Mouse (Mus musculus) embryonic facial prominence, embryonic 15.5 days (tissue): Measurements from ENCODE around the gene Supt4a. TPM values are rescaled to one million over a fixed set of nuclear protein-coding genes. Genes with fewer than 3 reads are reported as not detected.
A peak's percentile ranks its signal among the peaks of the same experiment; 100 is the strongest.

ENCODE experiments used
- ATAC-seq: fragments of 200-750 bp; cut with Nextera tagmentation; 2 replicates; pipeline ENCODE4 v1.8.0; 2017; ENCODE audit warnings: low read depth, moderate TSS enrichment; ENCODE audit not compliant: insufficient number of reproducible peaks, low FRiP score, low TSS enrichment
- H3K27ac ChIP-seq: fragments of 300-500 bp; sonication (generic); replicated peaks from 2 replicates; pipeline ENCODE4 v1.5.1; 2015; ENCODE audit warnings: mild to moderate bottlenecking, inconsistent platforms
- H3K27me3 ChIP-seq: fragments of 300-500 bp; sonication (generic); 2 replicates; pipeline ENCODE4 v1.6.1; 2015; ENCODE audit warnings: inconsistent platforms
- H3K36me3 ChIP-seq: fragments of 300-500 bp; sonication (generic); 2 replicates; pipeline ENCODE4 v1.6.1; 2015; ENCODE audit warnings: mild to moderate bottlenecking, inconsistent platforms
- H3K4me1 ChIP-seq: fragments of 300-500 bp; sonication (generic); 2 replicates; pipeline ENCODE4 v1.6.1; 2015; ENCODE audit warnings: inconsistent platforms
- H3K4me2 ChIP-seq: fragments of 300-500 bp; sonication (generic); replicated peaks from 2 replicates; pipeline ENCODE4 v1.6.1; 2015; ENCODE audit warnings: mild to moderate bottlenecking, inconsistent platforms
- H3K4me3 ChIP-seq: fragments of 300-500 bp; sonication (generic); replicated peaks from 2 replicates; pipeline ENCODE4 v1.5.1; 2015; ENCODE audit warnings: mild to moderate bottlenecking, inconsistent platforms
- H3K9ac ChIP-seq: fragments of 300-500 bp; sonication (generic); 2 replicates; pipeline ENCODE4 v1.6.1; 2015; ENCODE audit warnings: inconsistent platforms
- H3K9me3 ChIP-seq: fragments of 300-500 bp; sonication (generic); replicated peaks from 2 replicates; pipeline ENCODE4 v1.6.1; 2016; ENCODE audit warnings: inconsistent platforms
- WGBS: fragments of 180-500 bp; shearing (Covaris S2); methylation state at CpG from one replicate; pipeline ENCODE4 v1.1.7; 2015; 5-methylcytosine and 5-hydroxymethylcytosine counted together
- polyA plus RNA-seq: library from polyadenylated mRNA; unstranded; fragments of >200 nt; fragmentation: Nextera tagmentation; extraction: Ambion mirVana; gene quantifications from 2 replicates; pipeline ENCODE4 v1.2.1, GENCODE M21; 2015

The Supt4a gene
- polyA plus RNA-seq, 1 experiment from 2014 or later = 165 TPM

GRCm38 (mm10) chr11:87707570-87707969 lies 29.8 kb upstream of the Supt4a start:
- H3K9ac ChIP-seq = no peak overlapping the region
- H3K27me3 ChIP-seq = no peaks in the 10 kb centered on the region
- peaks cover 22% of the 10 kb centered on the region for H3K4me1 ChIP-seq
- H3K9me3 ChIP-seq = no peaks in the 10 kb centered on the region
- ATAC-seq = no peak
- no peak overlapping the region for H3K4me3 ChIP-seq
- no peaks in the 10 kb centered on the region for H3K36me3 ChIP-seq
- 46% methylated on average over 8 of the region's 8 CpGs for WGBS
- no peak overlapping the region for H3K4me2 ChIP-seq
- no peak overlapping the region for H3K27ac ChIP-seq

DNA sequence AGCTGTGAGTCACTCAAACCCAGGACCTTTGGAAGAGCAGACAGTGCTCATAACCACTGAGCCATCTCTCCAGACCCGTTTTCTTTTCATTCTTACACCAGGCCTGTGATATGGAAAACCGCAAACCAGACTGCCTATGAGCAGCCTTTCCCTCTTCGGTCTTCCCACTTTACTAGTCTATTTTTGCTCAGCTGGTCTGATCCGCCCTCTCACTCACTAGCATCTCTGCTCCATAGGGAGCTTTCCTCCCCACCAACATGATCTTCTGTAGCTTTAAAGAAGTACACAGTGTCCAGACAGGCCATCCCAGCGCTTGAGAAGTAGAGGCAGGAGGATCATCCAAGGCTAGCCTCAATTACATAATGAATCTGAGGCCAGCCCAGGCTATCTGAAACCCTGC lies 28.4 kb upstream of the Supt4a start:
- Histone ChIP-seq H3K36me3 (no peaks in the 10 kb centered on the region), H3K4me1 (peaks cover 22% of the 10 kb centered on the region), H3K9ac (no peak overlapping the region), H3K4me3 (no peak overlapping the region), H3K27me3 (no peaks in the 10 kb centered on the region), H3K27ac (peak overlapping the region; percentile 59; the same call in 1 of the 2 replicates), H3K4me2 (peak overlapping the region; percentile 50; the same call in 1 of the 2 replicates), H3K9me3 (no peaks in the 10 kb centered on the region)
- no peak for ATAC-seq
- 77% methylated on average over 5 of the region's 5 CpGs for WGBS

- H3K9ac ChIP-seq = no peak overlapping the region
- H3K4me1 ChIP-seq = peaks cover 22% of the 10 kb centered on the region
- peak; percentile 76 for ATAC-seq
- H3K4me3 ChIP-seq = peak overlapping the region; percentile 28
- 7% methylated on average over 21 of the region's 21 CpGs for WGBS
- peak overlapping the region; percentile 59 for H3K27ac ChIP-seq
- H3K27me3 ChIP-seq = no peaks in the 10 kb centered on the region
- no peaks in the 10 kb centered on the region for H3K36me3 ChIP-seq
- H3K4me2 ChIP-seq = peak overlapping the region; percentile 50
- H3K9me3 ChIP-seq = no peaks in the 10 kb centered on the region
Measured at GRCm38 (mm10) chr11:87709513-87710261, 27.7 kb upstream of the Supt4a start.

GRCm38 (mm10) chr11:87710262-87710615 lies 27.1 kb upstream of the Supt4a start:
- Histone ChIP-seq H3K9me3 (no peaks in the 10 kb centered on the region), H3K36me3 (no peaks in the 10 kb centered on the region), H3K4me3 (peak overlapping the region; percentile 28), H3K27ac (peak overlapping the region; percentile 59), H3K4me2 (peak overlapping the region; percentile 50), H3K9ac (no peak overlapping the region), H3K27me3 (no peaks in the 10 kb centered on the region), H3K4me1 (peaks cover 22% of the 10 kb centered on the region)
- ATAC-seq = 0 out of 2 replicates have a peak, but pooled peaks have one; percentile 29
- WGBS = 39% methylated on average over 7 of the region's 7 CpGs

DNA sequence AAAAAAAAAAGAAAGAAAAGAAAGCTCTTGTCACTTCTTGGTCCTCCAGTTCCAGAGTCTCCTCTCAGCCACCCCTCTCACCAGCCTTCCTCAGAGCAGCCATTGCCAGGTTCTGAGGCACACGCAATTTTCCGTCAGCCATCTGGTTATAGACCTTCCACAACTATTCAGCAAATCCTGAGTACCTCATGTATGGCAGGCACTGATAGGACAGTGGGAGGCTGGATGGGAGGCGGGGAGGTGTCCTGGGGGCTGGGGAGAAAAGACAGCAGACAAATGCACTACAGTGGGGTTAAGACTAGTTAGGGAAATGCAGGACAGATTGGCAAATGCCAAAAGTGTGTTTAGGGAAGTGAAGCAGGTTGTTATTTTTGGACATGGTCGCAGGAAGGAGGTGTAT lies 25.2 kb upstream of the Supt4a start:
- no peak overlapping the region for H3K4me3 ChIP-seq
- H3K4me2 ChIP-seq = no peak overlapping the region
- H3K4me1 ChIP-seq = peaks cover 22% of the 10 kb centered on the region
- H3K9ac ChIP-seq = no peak overlapping the region
- H3K36me3 ChIP-seq = no peaks in the 10 kb centered on the region
- no peak for ATAC-seq
- WGBS = 84% methylated on average over 4 of the region's 4 CpGs
- no peak overlapping the region for H3K27ac ChIP-seq
- no peaks in the 10 kb centered on the region for H3K9me3 ChIP-seq
- no peaks in the 10 kb centered on the region for H3K27me3 ChIP-seq

GRCm38 (mm10) chr11:87715999-87716398 lies 21.4 kb upstream of the Supt4a start:
- no peaks in the 10 kb centered on the region for H3K9me3 ChIP-seq
- H3K4me1 ChIP-seq = no peaks in the 10 kb centered on the region; the same call in 1 of the 2 replicates
- no peaks in the 10 kb centered on the region for H3K27me3 ChIP-seq
- no peak for ATAC-seq
- H3K9ac ChIP-seq = no peak overlapping the region
- peaks cover 5% of the 10 kb centered on the region for H3K36me3 ChIP-seq
- H3K4me3 ChIP-seq = no peak overlapping the region
- 79% methylated on average over 4 of the region's 4 CpGs for WGBS
- H3K4me2 ChIP-seq = no peak overlapping the region
- no peak overlapping the region for H3K27ac ChIP-seq

DNA sequence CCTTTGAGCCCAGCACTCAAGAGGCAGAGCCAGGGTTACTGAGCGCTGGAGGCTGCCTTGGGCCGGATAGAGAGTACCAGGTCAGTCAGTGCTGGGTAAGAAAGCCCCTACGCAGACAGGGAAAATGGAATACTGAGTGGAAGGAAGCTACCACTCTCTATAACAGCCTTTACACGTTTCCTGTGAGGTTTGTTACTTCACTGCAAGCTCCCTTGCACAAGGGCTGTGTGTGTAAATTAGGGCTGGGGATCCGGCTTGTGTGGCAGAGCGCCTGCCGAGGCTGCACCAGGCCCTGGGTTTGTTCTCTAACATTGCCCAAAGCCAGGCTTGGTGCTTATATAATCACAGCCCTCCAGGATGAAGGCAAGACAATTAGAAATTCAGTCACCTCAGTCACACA lies 17.8 kb upstream of the Supt4a start:
- no peaks in the 10 kb centered on the region for H3K9me3 ChIP-seq

DNA sequence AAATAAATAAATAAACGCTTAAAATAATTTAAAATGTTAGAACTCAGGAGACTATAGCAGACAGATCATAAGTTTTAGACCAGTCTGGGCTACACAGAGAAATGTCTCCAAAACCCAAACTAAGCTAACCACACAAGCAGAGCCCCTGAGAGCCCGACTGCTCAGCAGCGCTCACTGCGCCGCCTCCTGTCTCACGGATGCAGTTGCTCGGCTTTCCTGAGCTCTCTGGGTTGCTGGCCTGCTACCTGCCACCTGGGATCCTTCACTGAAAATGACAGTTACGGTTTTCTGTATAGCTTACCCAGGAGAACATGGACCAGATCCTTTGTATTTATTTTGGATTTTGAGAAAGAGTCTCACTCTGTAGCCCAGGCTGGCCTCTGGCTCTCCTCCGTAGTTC lies 17.0 kb upstream of the Supt4a start:
- Histone ChIP-seq H3K9ac (no peak overlapping the region), H3K27ac (peak overlapping the region; percentile 28; the same call in 1 of the 2 replicates), H3K4me2 (no peak overlapping the region), H3K4me1 (peaks cover under 1% of the 10 kb centered on the region; the same call in 1 of the 2 replicates), H3K4me3 (no peak overlapping the region), H3K9me3 (no peaks in the 10 kb centered on the region), H3K36me3 (peaks cover 5% of the 10 kb centered on the region), H3K27me3 (no peaks in the 10 kb centered on the region)
- ATAC-seq = no peak
- WGBS = 43% methylated on average over 9 of the region's 9 CpGs

More for the DNA sequence above, 17.8 kb upstream of the Supt4a start:
- Histone ChIP-seq H3K27me3 (no peaks in the 10 kb centered on the region), H3K4me3 (no peak overlapping the region), H3K36me3 (peaks cover 5% of the 10 kb centered on the region), H3K4me1 (no peaks in the 10 kb centered on the region; the same call in 1 of the 2 replicates), H3K4me2 (no peak overlapping the region), H3K27ac (no peak overlapping the region), H3K9ac (no peak overlapping the region)
- no peak for ATAC-seq
- WGBS = 67% methylated on average over 7 of the region's 7 CpGs

DNA sequence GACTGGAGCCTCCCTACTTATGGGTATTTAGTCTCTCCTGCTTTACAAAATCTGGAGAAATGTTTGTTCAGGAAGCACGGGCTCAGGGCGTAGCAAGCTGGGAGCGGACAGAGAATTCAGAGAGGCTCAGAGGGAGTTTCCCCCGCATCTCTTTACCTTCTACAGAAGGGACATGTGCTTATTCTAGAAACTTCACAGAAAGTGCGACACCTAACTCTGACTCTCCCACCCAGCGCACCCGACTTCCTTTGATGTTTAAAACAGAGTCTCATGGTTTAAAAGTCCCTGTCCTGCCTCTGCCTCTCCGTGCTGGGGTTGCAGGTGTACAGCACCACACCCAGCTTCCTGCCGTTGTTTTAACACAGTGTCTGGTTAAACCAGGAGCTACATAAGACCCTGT lies 16.5 kb upstream of the Supt4a start:
- no peak for ATAC-seq
- WGBS = 56% methylated on average over 9 of the region's 9 CpGs
- H3K9ac ChIP-seq = no peak overlapping the region
- peak overlapping the region; percentile 28; the same call in 1 of the 2 replicates for H3K27ac ChIP-seq
- peaks cover 5% of the 10 kb centered on the region for H3K4me1 ChIP-seq
- H3K36me3 ChIP-seq = peaks cover 5% of the 10 kb centered on the region
- no peaks in the 10 kb centered on the region for H3K9me3 ChIP-seq
- H3K4me2 ChIP-seq = no peak overlapping the region
- H3K4me3 ChIP-seq = no peak overlapping the region
- no peaks in the 10 kb centered on the region for H3K27me3 ChIP-seq

- peaks cover 15% of the 10 kb centered on the region for H3K4me1 ChIP-seq
- no peak for ATAC-seq
- H3K4me3 ChIP-seq = no peak overlapping the region
- H3K4me2 ChIP-seq = no peak overlapping the region
- no peak overlapping the region for H3K27ac ChIP-seq
- H3K27me3 ChIP-seq = no peaks in the 10 kb centered on the region
- 72% methylated on average over 3 of the region's 3 CpGs for WGBS
- no peaks in the 10 kb centered on the region for H3K9me3 ChIP-seq
- peaks cover 5% of the 10 kb centered on the region for H3K36me3 ChIP-seq
- H3K9ac ChIP-seq = no peak overlapping the region
Measured at GRCm38 (mm10) chr11:87722168-87722567, 15.2 kb upstream of the Supt4a start.

DNA sequence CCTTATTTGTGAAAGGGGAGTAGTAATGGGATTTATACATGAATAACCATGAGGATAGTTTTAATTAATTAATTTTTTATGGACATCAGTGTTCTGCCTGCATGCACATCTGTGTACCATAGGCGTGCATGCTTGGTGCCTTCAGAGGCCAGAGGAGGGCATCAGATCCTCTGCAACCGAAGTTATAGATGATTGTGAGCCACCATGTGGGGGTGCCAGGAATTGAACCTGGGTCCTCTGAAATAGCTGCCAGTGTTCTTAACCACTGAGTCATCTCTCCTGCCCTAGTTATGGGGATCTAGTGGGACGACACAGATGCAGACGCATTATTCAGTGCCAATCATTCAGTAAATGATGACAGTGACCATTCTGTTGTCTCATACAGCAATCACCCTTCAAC lies 14.5 kb upstream of the Supt4a start:
- WGBS = 82% methylated on average over 4 of the region's 4 CpGs
- H3K9me3 ChIP-seq = no peaks in the 10 kb centered on the region
- no peak overlapping the region for H3K9ac ChIP-seq
- H3K4me1 ChIP-seq = peaks cover 15% of the 10 kb centered on the region
- no peak for ATAC-seq
- H3K4me2 ChIP-seq = no peak overlapping the region
- no peaks in the 10 kb centered on the region for H3K27me3 ChIP-seq
- H3K4me3 ChIP-seq = no peak overlapping the region
- no peak overlapping the region for H3K27ac ChIP-seq
- H3K36me3 ChIP-seq = peaks cover 5% of the 10 kb centered on the region

- no peaks in the 10 kb centered on the region for H3K36me3 ChIP-seq
- no peaks in the 10 kb centered on the region for H3K27me3 ChIP-seq
- H3K4me2 ChIP-seq = 0 out of 2 replicates have a peak overlapping the region, but pooled peaks have one; percentile 3
- no peak overlapping the region for H3K4me3 ChIP-seq
- H3K9me3 ChIP-seq = no peaks in the 10 kb centered on the region
- H3K27ac ChIP-seq = peak overlapping the region; percentile 59
- ATAC-seq = no peak
- H3K4me1 ChIP-seq = peaks cover 15% of the 10 kb centered on the region
- no peak overlapping the region for H3K9ac ChIP-seq
Measured at GRCm38 (mm10) chr11:87725515-87725914, 11.8 kb upstream of the Supt4a start.
